Mouse (Mus musculus) hindbrain, embryonic 16.5 days (tissue): ENCODE measurements at regions not wholly inside any gene's neighbourhood (a gene's known extent, or its start where the extent isn't known, plus 50 kb on each side); places are given as distances from the start of the nearest gene placed in this dataset.

Experiments
- ATAC-seq: fragments of 200-750 bp; cut with Nextera tagmentation; 2 replicates; pipeline ENCODE4 v1.8.0; 2017; ENCODE audit warnings: moderate TSS enrichment, moderate library complexity
- H3K27ac ChIP-seq: fragments of 300-500 bp; sonication (generic); 2 replicates; pipeline ENCODE4 v1.5.1; 2014; ENCODE audit warnings: low read depth, mild to moderate bottlenecking, control low read depth, low read length, moderate library complexity
- H3K27me3 ChIP-seq: fragments of 300-500 bp; sonication (generic); replicated peaks from 2 replicates; pipeline ENCODE4 v1.6.1; 2014; ENCODE audit warnings: low read length; ENCODE audit not compliant: control insufficient read depth, insufficient read depth
- H3K36me3 ChIP-seq: fragments of 300-500 bp; sonication (generic); 2 replicates; pipeline ENCODE4 v1.6.1; 2014; ENCODE audit warnings: mild to moderate bottlenecking, low read length, moderate library complexity, mixed read lengths; ENCODE audit not compliant: control insufficient read depth, insufficient read depth
- H3K4me1 ChIP-seq: fragments of 300-500 bp; sonication (generic); 2 replicates; pipeline ENCODE4 v1.6.1; 2014; ENCODE audit warnings: low read depth, low read length; ENCODE audit not compliant: control insufficient read depth, insufficient read depth
- H3K4me2 ChIP-seq: fragments of 300-500 bp; sonication (generic); 2 replicates; pipeline ENCODE4 v1.6.1; 2014; ENCODE audit warnings: mild to moderate bottlenecking, low read length, control low read depth, moderate library complexity
- H3K4me3 ChIP-seq: fragments of 300-500 bp; sonication (generic); 2 replicates; pipeline ENCODE4 v1.5.1; 2014; ENCODE audit warnings: mild to moderate bottlenecking, low read length, control low read depth, moderate library complexity
- H3K9ac ChIP-seq: fragments of 300-500 bp; sonication (generic); 2 replicates; pipeline ENCODE4 v1.6.1; 2014; ENCODE audit warnings: low read depth, mild to moderate bottlenecking, control low read depth, low read length, moderate library complexity
- H3K9me3 ChIP-seq: fragments of 300-500 bp; sonication (generic); 2 replicates; pipeline ENCODE4 v1.6.1; 2014; ENCODE audit warnings: mild to moderate bottlenecking, low read length, moderate library complexity; ENCODE audit not compliant: control insufficient read depth
- WGBS: fragments of 180-500 bp; shearing (Covaris S2); extraction: QIAGEN DNeasy Blood & Tissue Kit; methylation state at CpG from one replicate; pipeline ENCODE4 v1.1.7; 2014; 5-methylcytosine and 5-hydroxymethylcytosine counted together

- H3K9ac ChIP-seq = no peak overlapping the region
- H3K4me2 ChIP-seq = no peak overlapping the region
- H3K27ac ChIP-seq = no peak overlapping the region
- no peak for ATAC-seq
- H3K4me1 ChIP-seq = no peaks in the 10 kb centered on the region
- H3K36me3 ChIP-seq = no peaks in the 10 kb centered on the region
- 85% methylated on average over 2 of the region's 2 CpGs for WGBS
- no peaks in the 10 kb centered on the region for H3K27me3 ChIP-seq
- H3K4me3 ChIP-seq = no peak overlapping the region
- no peaks in the 10 kb centered on the region for H3K9me3 ChIP-seq
These were observed 85.2 kb upstream of the Hapln1 start for GRCm38 (mm10) chr13:89454249-89455018.

- no peak for ATAC-seq
- 75% methylated on average over 4 of the region's 4 CpGs for WGBS
These were observed 75.8 kb upstream of the Hapln1 start for GRCm38 (mm10) chr13:89463746-89464145.

More at GRCm38 (mm10) chr13:89463746-89464145, 75.8 kb upstream of the Hapln1 start:
- H3K36me3 ChIP-seq = no peaks in the 10 kb centered on the region
- no peak overlapping the region for H3K4me3 ChIP-seq
- H3K4me2 ChIP-seq = no peak overlapping the region
- H3K9me3 ChIP-seq = no peaks in the 10 kb centered on the region
- no peaks in the 10 kb centered on the region for H3K4me1 ChIP-seq
- no peak overlapping the region for H3K27ac ChIP-seq
- no peak overlapping the region for H3K9ac ChIP-seq
- H3K27me3 ChIP-seq = no peaks in the 10 kb centered on the region
